Mouse (Mus musculus): ENCODE data around the gene Aspscr1. TPM values are rescaled to one million over a fixed set of nuclear protein-coding genes. Genes with fewer than 3 reads are reported as not detected.
"Not testable (repeated sequence)": the region's sequence is repeated elsewhere in the genome, so short reads cannot be mapped to it uniquely, and the experiment has no call there.

Gene Aspscr1
- polyA plus RNA-seq, 1 experiment from 2014 or later, result 103 TPM

DNA sequence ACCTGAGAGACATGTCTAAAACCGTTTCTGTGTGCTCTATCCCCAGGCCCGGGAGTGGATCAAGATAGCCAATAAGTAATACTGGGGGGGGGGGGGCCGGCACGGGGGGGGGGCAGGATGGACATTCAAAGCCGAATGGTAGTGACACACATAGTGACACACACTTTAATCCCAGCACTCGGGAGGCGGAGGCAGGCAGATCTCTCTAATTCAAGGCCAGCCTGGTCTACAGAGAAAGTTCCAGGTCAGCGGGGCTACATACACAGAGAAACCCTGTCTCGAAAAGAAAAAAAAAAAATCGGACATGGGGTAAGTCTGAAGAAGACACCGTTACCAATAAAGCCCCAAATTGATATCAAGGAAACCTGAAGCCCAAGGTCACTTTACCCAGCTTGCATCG, 54.8 kb downstream of the Aspscr1 start:
- Histone ChIP-seq H3K9me3 (replicated peaks; ENCODE audit: control insufficient read depth, low read length) (no peaks in the 10 kb centered on the region), H3K27me3 (ENCODE audit: control insufficient read depth, insufficient read depth, low read length) (peaks cover 36% of the 10 kb centered on the region), H3K4me2 (no peak overlapping the region; the same call in 1 of the 2 replicates), H3K27ac (ENCODE audit: low read depth, low read length) (no peak overlapping the region), H3K36me3 (ENCODE audit: control insufficient read depth, insufficient read depth, low read length) (no peaks in the 10 kb centered on the region), H3K4me3 (ENCODE audit: low read depth, low read length) (no peak overlapping the region), H3K9ac (ENCODE audit: low read depth, low read length) (no peak overlapping the region), H3K4me1 (ENCODE audit: control insufficient read depth, insufficient read depth, low read length) (no peaks in the 10 kb centered on the region)
- no peak for ATAC-seq (replicated peaks; ENCODE audit: insufficient number of reproducible peaks, low FRiP score, low TSS enrichment)
- WGBS (ENCODE audit: insufficient replicate concordance), result 54% methylated on average over 12 of the region's 12 CpGs

DNA sequence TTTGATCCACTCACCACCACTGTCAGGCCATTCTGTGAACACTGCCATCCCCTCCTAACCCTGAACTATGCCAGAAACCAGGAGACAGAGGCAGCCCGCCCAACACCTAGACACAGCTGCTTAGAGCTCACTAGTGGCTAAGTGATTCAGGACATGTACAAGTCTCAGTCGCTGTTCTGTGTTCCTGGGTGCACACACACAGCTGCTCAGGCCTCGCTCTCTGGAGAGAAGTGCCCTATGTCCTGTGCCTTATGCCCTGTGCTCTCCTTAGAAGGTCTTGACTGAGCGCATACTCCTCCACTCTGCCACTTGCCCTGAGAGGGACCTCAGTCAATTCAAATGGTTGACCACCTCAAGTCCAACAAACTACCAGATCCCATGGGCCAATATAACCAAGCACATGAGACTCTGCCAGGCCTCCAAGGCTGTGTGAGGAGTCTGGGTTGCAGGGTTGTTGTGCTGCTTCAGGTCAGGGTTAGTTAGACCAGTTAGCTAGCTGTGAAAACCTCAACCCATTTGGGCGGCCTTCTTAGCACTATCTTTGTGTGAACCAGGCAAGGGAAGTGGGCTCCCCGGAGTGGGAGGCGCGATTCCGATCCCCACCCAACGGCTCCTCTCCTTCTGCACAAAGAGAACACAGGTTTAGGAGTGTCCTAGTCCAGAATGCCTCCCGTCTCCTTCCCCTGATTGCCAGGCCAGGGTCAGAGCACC, 55.9 kb downstream of the Aspscr1 start:
- H3K27me3 ChIP-seq (ENCODE audit: control insufficient read depth, insufficient read depth, low read length), result peaks cover 26% of the 10 kb centered on the region
- 0 out of 2 replicates have a peak, but pooled peaks cover 3% of the 10 kb centered on the region for H3K4me1 ChIP-seq (ENCODE audit: control insufficient read depth, insufficient read depth, low read length)
- WGBS (ENCODE audit: insufficient replicate concordance), result 72% methylated on average over 11 of the region's 11 CpGs
- no peak for ATAC-seq (replicated peaks; ENCODE audit: insufficient number of reproducible peaks, low FRiP score, low TSS enrichment)
- H3K9ac ChIP-seq (ENCODE audit: low read depth, low read length), result no peak overlapping the region
- H3K4me3 ChIP-seq (ENCODE audit: low read depth, low read length), result no peak overlapping the region
- no peaks in the 10 kb centered on the region for H3K36me3 ChIP-seq (ENCODE audit: control insufficient read depth, insufficient read depth, low read length)
- no peaks in the 10 kb centered on the region for H3K9me3 ChIP-seq (replicated peaks; ENCODE audit: control insufficient read depth, low read length)
- H3K27ac ChIP-seq (ENCODE audit: low read depth, low read length), result no peak overlapping the region
- H3K4me2 ChIP-seq, result no peak overlapping the region

DNA sequence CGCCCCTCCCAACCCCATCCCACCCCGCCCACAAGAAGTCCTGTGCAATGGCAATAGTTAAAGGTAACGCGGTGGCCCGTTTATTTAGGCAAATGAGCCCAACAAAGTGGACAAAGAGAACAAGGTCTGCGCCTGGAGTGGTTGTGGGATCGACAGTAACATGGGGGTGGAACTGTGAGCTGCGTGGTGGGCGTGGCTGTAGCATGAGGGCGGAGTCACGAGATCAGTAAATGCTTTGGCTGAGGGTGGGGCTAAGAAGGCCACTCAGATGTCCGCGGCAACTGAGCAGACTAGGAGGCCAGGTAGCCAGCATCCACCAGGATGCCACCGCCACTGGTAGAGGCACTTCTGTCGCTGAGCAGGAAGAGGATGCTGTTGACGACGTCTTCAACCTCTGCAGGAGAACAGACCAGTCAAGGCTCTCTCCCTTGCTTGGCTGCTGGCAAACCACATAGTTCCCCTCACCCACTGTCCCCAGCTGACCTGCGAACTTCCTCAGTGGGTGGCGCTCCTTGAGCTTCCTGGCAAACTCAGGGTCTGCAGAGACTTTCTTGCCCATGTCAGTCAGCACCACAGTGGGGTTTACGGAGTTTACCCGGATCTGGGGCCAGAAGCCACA, 56.8 kb downstream of the Aspscr1 start:
- Histone ChIP-seq H3K4me2 (peak overlapping the region; percentile 37), H3K27me3 (ENCODE audit: control insufficient read depth, insufficient read depth, low read length) (peaks cover 25% of the 10 kb centered on the region)
- ATAC-seq (replicated peaks; ENCODE audit: insufficient number of reproducible peaks, low FRiP score, low TSS enrichment), result 0 out of 2 replicates have a peak, but pooled peaks have one; percentile 41
- H3K9me3 ChIP-seq (replicated peaks; ENCODE audit: control insufficient read depth, low read length); H3K4me3 ChIP-seq (ENCODE audit: low read depth, low read length); H3K4me1 ChIP-seq (ENCODE audit: control insufficient read depth, insufficient read depth, low read length); H3K27ac ChIP-seq (ENCODE audit: low read depth, low read length); H3K9ac ChIP-seq (ENCODE audit: low read depth, low read length); H3K36me3 ChIP-seq (ENCODE audit: control insufficient read depth, insufficient read depth, low read length): not testable (repeated sequence)
- 4% methylated on average over 18 of the region's 21 CpGs for WGBS (ENCODE audit: insufficient replicate concordance)

DNA sequence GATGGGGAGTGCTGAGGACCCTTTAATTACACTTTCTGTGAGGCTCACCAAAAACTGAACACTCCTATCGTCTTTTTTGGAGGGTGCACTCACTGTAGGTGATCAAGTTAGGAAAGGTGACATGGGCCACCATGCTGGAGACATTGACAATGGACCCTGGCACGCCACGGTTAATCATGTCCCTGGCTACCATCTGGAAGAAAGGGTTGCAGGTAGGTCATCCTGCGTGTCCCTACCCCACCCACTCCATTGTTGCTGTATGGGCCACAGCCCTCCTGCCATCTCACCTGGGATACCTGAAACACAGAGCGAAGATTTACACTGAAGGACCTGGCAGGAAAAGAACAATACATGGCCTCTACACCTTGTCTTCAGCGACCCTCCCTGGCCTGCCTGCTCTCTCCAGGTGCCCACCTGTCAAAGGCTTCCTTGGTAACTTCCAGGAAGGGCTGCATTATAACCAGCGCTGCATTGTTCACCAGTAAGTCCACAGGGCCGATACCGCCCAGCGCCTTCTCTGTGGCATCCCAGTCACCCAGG, 57.6 kb downstream of the Aspscr1 start:
- Histone ChIP-seq H3K4me1 (ENCODE audit: control insufficient read depth, insufficient read depth, low read length) (0 out of 2 replicates have a peak, but pooled peaks cover 3% of the 10 kb centered on the region), H3K4me3 (ENCODE audit: low read depth, low read length) (no peak overlapping the region), H3K27me3 (ENCODE audit: control insufficient read depth, insufficient read depth, low read length) (peaks cover 25% of the 10 kb centered on the region), H3K4me2 (no peak overlapping the region), H3K36me3 (ENCODE audit: control insufficient read depth, insufficient read depth, low read length) (no peaks in the 10 kb centered on the region), H3K9ac (ENCODE audit: low read depth, low read length) (no peak overlapping the region), H3K27ac (ENCODE audit: low read depth, low read length) (no peak overlapping the region), H3K9me3 (replicated peaks; ENCODE audit: control insufficient read depth, low read length) (no peaks in the 10 kb centered on the region)
- no peak for ATAC-seq (replicated peaks; ENCODE audit: insufficient number of reproducible peaks, low FRiP score, low TSS enrichment)
- WGBS (ENCODE audit: insufficient replicate concordance), result 79% methylated on average over 10 of the region's 10 CpGs

DNA sequence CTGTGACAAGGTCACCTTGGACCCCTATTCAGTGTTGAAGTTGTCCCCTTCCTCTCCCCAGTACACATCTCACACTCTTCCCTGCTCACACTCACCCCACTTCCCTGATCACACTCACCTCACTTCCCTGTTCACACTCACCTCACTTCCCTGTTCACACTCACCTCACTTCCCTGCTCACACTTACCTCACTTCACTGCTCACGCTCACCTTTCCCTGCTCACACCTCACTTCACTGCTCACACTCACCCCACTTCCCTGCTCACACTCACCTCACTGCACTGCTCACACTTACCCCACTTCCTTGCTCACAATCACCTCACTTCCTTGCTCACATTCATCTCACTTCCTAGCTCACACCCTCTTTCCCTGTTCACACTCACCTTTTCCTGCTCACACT, 58.6 kb downstream of the Aspscr1 start:
- H3K4me1 ChIP-seq (ENCODE audit: control insufficient read depth, insufficient read depth, low read length), result 0 out of 2 replicates have a peak, but pooled peaks cover 3% of the 10 kb centered on the region
- H3K27ac ChIP-seq (ENCODE audit: low read depth, low read length), result no peak overlapping the region
- no peak overlapping the region for H3K9ac ChIP-seq (ENCODE audit: low read depth, low read length)
- no peaks in the 10 kb centered on the region for H3K36me3 ChIP-seq (ENCODE audit: control insufficient read depth, insufficient read depth, low read length)
- ATAC-seq (replicated peaks; ENCODE audit: insufficient number of reproducible peaks, low FRiP score, low TSS enrichment), result no peak
- H3K9me3 ChIP-seq (replicated peaks; ENCODE audit: control insufficient read depth, low read length), result no peaks in the 10 kb centered on the region
- WGBS (ENCODE audit: insufficient replicate concordance), result 95% methylated on average over 1 of the region's 1 CpGs
- peaks cover 23% of the 10 kb centered on the region for H3K27me3 ChIP-seq (ENCODE audit: control insufficient read depth, insufficient read depth, low read length)
- H3K4me3 ChIP-seq (ENCODE audit: low read depth, low read length), result no peak overlapping the region
- H3K4me2 ChIP-seq, result no peak overlapping the region

DNA sequence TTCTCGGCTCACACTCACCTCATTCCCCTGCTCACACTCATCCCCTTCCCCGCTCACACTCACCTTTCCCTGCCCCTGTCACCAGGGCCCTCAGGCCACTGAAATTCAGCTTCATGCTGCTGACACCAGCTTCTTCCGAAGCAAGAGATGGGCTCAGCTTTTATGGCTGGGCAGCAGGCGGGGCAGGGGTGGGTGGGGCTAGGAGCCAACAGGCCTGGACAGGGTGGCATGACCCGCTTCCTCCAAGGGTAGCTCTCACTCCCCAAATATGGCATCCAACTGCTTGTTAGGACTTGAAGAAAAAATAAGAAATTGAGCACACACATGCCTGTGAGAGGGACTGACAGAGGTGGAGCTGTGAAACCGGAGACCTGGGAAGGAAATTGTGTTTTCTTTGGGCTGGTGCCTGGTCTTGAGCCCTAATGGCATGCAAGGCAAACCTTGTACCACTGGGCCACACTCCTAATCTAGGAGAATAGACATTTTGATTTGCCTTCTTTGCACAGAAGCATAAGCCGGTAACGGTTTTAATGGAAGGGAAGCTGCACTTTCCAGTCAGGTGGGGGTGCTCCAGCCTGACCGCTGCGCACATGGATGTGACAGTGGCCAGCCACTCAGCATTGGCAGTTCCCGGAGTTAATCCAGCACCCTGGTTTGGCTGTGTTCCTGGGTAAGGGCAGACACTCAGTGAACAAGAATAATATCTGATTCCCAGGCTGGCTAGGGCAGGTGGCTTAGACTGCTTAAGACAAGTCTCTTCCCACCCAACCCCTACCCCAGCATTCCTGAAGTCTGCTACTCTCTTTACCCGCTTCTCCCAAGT, 59.3 kb downstream of the Aspscr1 start, which contains the start of gene Cbr2:
TSS of gene Cbr2 (minus strand) at position 257 of the 823 bp plus-strand sequence.
- H3K4me2 ChIP-seq, result no peak within 1 kb of the TSS
- no peak within 1 kb of the TSS for H3K9ac ChIP-seq (ENCODE audit: low read depth, low read length)
- no peak for ATAC-seq (replicated peaks; ENCODE audit: insufficient number of reproducible peaks, low FRiP score, low TSS enrichment)
- peaks cover 23% of the 10 kb centered on the region for H3K27me3 ChIP-seq (ENCODE audit: control insufficient read depth, insufficient read depth, low read length)
- H3K36me3 ChIP-seq (ENCODE audit: control insufficient read depth, insufficient read depth, low read length), result no peaks in the 10 kb centered on the region
- WGBS (ENCODE audit: insufficient replicate concordance), result 68% methylated on average over 12 of the region's 12 CpGs
- no peak within 1 kb of the TSS for H3K4me3 ChIP-seq (ENCODE audit: low read depth, low read length)
- H3K27ac ChIP-seq (ENCODE audit: low read depth, low read length), result 0 out of 2 replicates have a peak within 1 kb of the TSS, but pooled peaks have one; percentile 41
- H3K4me1 ChIP-seq (ENCODE audit: control insufficient read depth, insufficient read depth, low read length), result 0 out of 2 replicates have a peak, but pooled peaks cover 3% of the 10 kb centered on the region
- no peaks in the 10 kb centered on the region for H3K9me3 ChIP-seq (replicated peaks; ENCODE audit: control insufficient read depth, low read length)

DNA sequence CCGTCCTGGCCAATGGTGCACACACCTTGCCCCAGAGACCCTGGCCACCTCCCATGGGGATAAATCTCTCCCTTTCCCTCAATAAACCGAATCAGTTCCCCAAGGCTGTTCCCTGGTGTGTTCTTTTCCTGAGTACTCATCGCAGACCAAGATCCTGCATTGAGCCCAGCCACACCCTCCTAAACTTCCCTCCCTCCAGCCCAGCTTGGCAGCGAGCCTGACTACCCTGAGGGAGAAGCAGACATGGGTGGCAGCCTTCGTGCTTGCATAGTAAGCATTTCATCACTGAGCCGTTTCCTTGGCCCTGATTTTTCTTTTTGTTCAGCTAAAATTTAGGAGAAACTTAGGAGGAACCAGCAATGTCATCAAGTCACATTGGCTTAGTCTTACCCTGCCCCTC, 60.7 kb downstream of the Aspscr1 start:
- no peaks in the 10 kb centered on the region for H3K36me3 ChIP-seq (ENCODE audit: control insufficient read depth, insufficient read depth, low read length)
- peaks cover 18% of the 10 kb centered on the region for H3K27me3 ChIP-seq (ENCODE audit: control insufficient read depth, insufficient read depth, low read length)
- no peak overlapping the region for H3K27ac ChIP-seq (ENCODE audit: low read depth, low read length)
- no peaks in the 10 kb centered on the region for H3K9me3 ChIP-seq (replicated peaks; ENCODE audit: control insufficient read depth, low read length)
- H3K4me2 ChIP-seq, result no peak overlapping the region
- WGBS (ENCODE audit: insufficient replicate concordance), result 62% methylated on average over 6 of the region's 6 CpGs
- H3K4me1 ChIP-seq (ENCODE audit: control insufficient read depth, insufficient read depth, low read length), result 0 out of 2 replicates have a peak, but pooled peaks cover 3% of the 10 kb centered on the region
- no peak overlapping the region for H3K9ac ChIP-seq (ENCODE audit: low read depth, low read length)
- no peak for ATAC-seq (replicated peaks; ENCODE audit: insufficient number of reproducible peaks, low FRiP score, low TSS enrichment)
- no peak overlapping the region for H3K4me3 ChIP-seq (ENCODE audit: low read depth, low read length)

DNA sequence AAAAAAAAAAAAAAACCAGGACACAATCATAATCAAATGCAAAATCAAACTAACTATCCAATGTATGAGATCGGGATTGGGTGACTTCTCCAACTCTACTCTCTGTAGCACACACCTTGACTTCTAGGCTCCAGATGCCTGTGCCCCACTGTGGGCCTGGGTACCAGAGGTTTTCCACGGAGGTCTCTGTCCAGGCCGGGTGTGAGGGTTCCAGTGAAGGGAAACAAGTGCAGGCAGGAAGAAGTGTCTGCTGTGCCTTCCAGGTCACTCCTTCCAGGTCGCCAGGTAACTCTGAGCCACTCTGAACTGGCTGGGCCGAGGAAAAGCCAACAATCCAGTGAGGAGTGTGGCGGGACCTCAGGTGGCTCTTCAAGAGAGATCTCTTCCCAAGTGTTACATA, 63.7 kb downstream of the Aspscr1 start:
- Histone ChIP-seq H3K27me3 (ENCODE audit: control insufficient read depth, insufficient read depth, low read length) (peaks cover 1% of the 10 kb centered on the region), H3K4me2 (no peak overlapping the region), H3K9ac (ENCODE audit: low read depth, low read length) (no peak overlapping the region), H3K4me3 (ENCODE audit: low read depth, low read length) (no peak overlapping the region), H3K9me3 (replicated peaks; ENCODE audit: control insufficient read depth, low read length) (no peaks in the 10 kb centered on the region), H3K36me3 (ENCODE audit: control insufficient read depth, insufficient read depth, low read length) (no peaks in the 10 kb centered on the region), H3K4me1 (ENCODE audit: control insufficient read depth, insufficient read depth, low read length) (0 out of 2 replicates have a peak, but pooled peaks cover 3% of the 10 kb centered on the region), H3K27ac (ENCODE audit: low read depth, low read length) (no peak overlapping the region)
- ATAC-seq (replicated peaks; ENCODE audit: insufficient number of reproducible peaks, low FRiP score, low TSS enrichment), result no peak
- 59% methylated on average over 6 of the region's 6 CpGs for WGBS (ENCODE audit: insufficient replicate concordance)

All from heart, embryonic 11.5 days (tissue).